9 mouse cellular contexts compared by ENCODE assay signal in genomic region chr9:107984052-107984753, GRCm38 (mm10). TPM values are rescaled to one million over a fixed set of nuclear protein-coding genes. Genes with fewer than 3 reads are reported as not detected.
DNase-seq lines count a peak whose midpoint lies in the region; ATAC-seq and TF ChIP-seq lines count a peak whose summit lies in the region.
"Had no signal": no experiment of that assay in that cellular context is flagged by ENCODE, and none has a peak within 500 bp of the region (broad histone marks: within the 10 kb centered on the region; RNA-seq: fewer than 3 reads in every experiment).

No protein-coding gene starts in this region.

- 38% methylated on average over 19 of the region's 19 CpGs for WGBS in embryonic facial prominence, embryonic 10.5 days
- 58% methylated on average over 19 of the region's 19 CpGs for WGBS in hindbrain, embryonic 12.5 days
- 37% methylated on average over 19 of the region's 19 CpGs for WGBS in liver, postnatal 0 days (ENCODE audit: insufficient replicate concordance)

- peaks cover 7% of the 10 kb centered on the region; the same call in 1 of the 2 replicates for H3K36me3 ChIP-seq in embryonic facial prominence, embryonic 10.5 days (replicated peaks)
- H3K36me3 ChIP-seq in hindbrain, embryonic 12.5 days: no peaks in the 10 kb centered on the region
- peaks cover 47% of the 10 kb centered on the region for H3K36me3 ChIP-seq in liver, postnatal 0 days (replicated peaks; ENCODE audit: insufficient read depth, low read length)

- peaks cover 12% of the 10 kb centered on the region; the same call in 1 of the 2 replicates for H3K27me3 ChIP-seq in embryonic facial prominence, embryonic 10.5 days (replicated peaks; ENCODE audit: low read depth, poor library complexity, severe bottlenecking)
- H3K27me3 ChIP-seq in hindbrain, embryonic 12.5 days: peaks cover 24% of the 10 kb centered on the region
- H3K27me3 ChIP-seq in liver, postnatal 0 days (ENCODE audit: insufficient read depth, low read length): no peaks in the 10 kb centered on the region

- peak overlapping the region; percentile 89 for H3K27ac ChIP-seq in gastrocnemius, adult 2 months
- peak overlapping the region; percentile 95 for H3K27ac ChIP-seq in embryonic facial prominence, embryonic 10.5 days (replicated peaks)
- peak overlapping the region; percentile 82 for H3K27ac ChIP-seq in hindbrain, embryonic 12.5 days
- H3K27ac ChIP-seq in liver, postnatal 0 days (ENCODE audit: low read depth): peak overlapping the region; percentile 95

- peak; percentile 34 for DNase-seq in gastrocnemius, adult 2 months
- DNase-seq in gastrocnemius, postnatal 36 days: no peak
- DNase-seq in embryonic facial prominence, embryonic 10.5 days (ENCODE audit: low spot score): peak; percentile 42
- DNase-seq in liver, postnatal 0 days: peak; percentile 33
- no peak for DNase-seq in gastrocnemius, postnatal 25 days
- no peak for DNase-seq in ovary, postnatal 10 days (ENCODE audit: low spot score)

- H3K9ac ChIP-seq in hindbrain, embryonic 12.5 days: peak overlapping the region; percentile 68
- peak overlapping the region; percentile 83 for H3K9ac ChIP-seq in liver, postnatal 0 days (replicated peaks)

- H3K9me3 ChIP-seq in embryonic facial prominence, embryonic 10.5 days: no peaks in the 10 kb centered on the region
- H3K9me3 ChIP-seq in hindbrain, embryonic 12.5 days (replicated peaks): no peaks in the 10 kb centered on the region
- H3K9me3 ChIP-seq in liver, postnatal 0 days (ENCODE audit: low read length): no peaks in the 10 kb centered on the region

- H3K4me3 ChIP-seq in gastrocnemius, adult 2 months: peak overlapping the region; percentile 73
- peak overlapping the region; percentile 81 for H3K4me3 ChIP-seq in embryonic facial prominence, embryonic 10.5 days
- peak overlapping the region; percentile 62 for H3K4me3 ChIP-seq in hindbrain, embryonic 12.5 days
- peak overlapping the region; percentile 63 for H3K4me3 ChIP-seq in liver, postnatal 0 days (ENCODE audit: low read depth, low read length)

- TF ChIP-seq EP300 in liver, postnatal 0 days (IDR thresholded peaks at IDR 0.05; ENCODE audit: low read depth): no peak

- intact Hi-C loops in gastrocnemius, adult 2 months (cut with DNase I): loop anchor here (2.0 kb wide), 1 partner anchor 69 kb away; the partner anchor contains the start of gene Amigo3
- intact Hi-C loops in gastrocnemius, postnatal 36 days (cut with DNase I): no loop called here

- ATAC-seq in hindbrain, embryonic 12.5 days (ENCODE audit: low FRiP score): no peak
- no peak for ATAC-seq in liver, postnatal 0 days
- ATAC-seq in megakaryocyte-erythroid progenitor cell, adult 5-6 weeks (replicated peaks; ENCODE audit: low FRiP score, low TSS enrichment, poor library complexity, severe bottlenecking): no peak

- TF ChIP-seq CTCF in gastrocnemius, adult 2 months (IDR thresholded peaks at IDR 0.05): no peak
- TF ChIP-seq CTCF in liver, postnatal 0 days (IDR thresholded peaks at IDR 0.05; ENCODE audit: low read depth): no peak

- H3K4me2 ChIP-seq in hindbrain, embryonic 12.5 days (replicated peaks): peak overlapping the region; percentile 84
- peak overlapping the region; percentile 87 for H3K4me2 ChIP-seq in liver, postnatal 0 days (ENCODE audit: low read depth, low read length)

- peaks cover 89% of the 10 kb centered on the region for H3K4me1 ChIP-seq in embryonic facial prominence, embryonic 10.5 days
- H3K4me1 ChIP-seq in hindbrain, embryonic 12.5 days: peaks cover 41% of the 10 kb centered on the region
- peaks cover 57% of the 10 kb centered on the region for H3K4me1 ChIP-seq in liver, postnatal 0 days (ENCODE audit: insufficient read depth)

RNA-seq across cellular contexts. Expression of gene Gm20661, which starts 1.3 kb away (rescaled TPM):
- total RNA-seq in gastrocnemius, adult 2 months (2021): not detected
- not detected for total RNA-seq in gastrocnemius, postnatal 36 days (2021)
- 2.9 and 4.4 TPM in 2 replicates for polyA plus RNA-seq in embryonic facial prominence, embryonic 10.5 days (2016; fragmentation: Nextera tagmentation; extraction: Ambion mirVana)
- polyA plus RNA-seq in hindbrain, embryonic 12.5 days (2016; fragmentation: Nextera tagmentation; extraction: Ambion mirVana): 3.2 and 3.3 TPM in 2 replicates
- polyA plus RNA-seq in liver, postnatal 0 days (2015; fragmentation: Nextera tagmentation; extraction: Ambion mirVana): 0.12 and 0.31 TPM in 2 replicates
- total RNA-seq in megakaryocyte-erythroid progenitor cell, adult 5-6 weeks (2014; fragmentation: Nextera tagmentation): not detected in 2 replicates
- 0.42 TPM in 1 of 2 replicates, not detected in the other for total RNA-seq in megakaryocyte-erythroid progenitor cell, adult 5-6 weeks (2017)
- total RNA-seq in gastrocnemius, postnatal 25 days (2021): not detected
- polyA plus RNA-seq: C2C12 had no signal

RNA-seq across cellular contexts. Expression of gene Inka1, which starts 1.5 kb away (rescaled TPM):
- 1 to 10 TPM; 1.1 to 3.2 TPM for total RNA-seq in gastrocnemius, adult 2 months (2021)
- 1 to 10 TPM; 1.6 to 2.8 TPM for total RNA-seq in gastrocnemius, postnatal 36 days (2021)
- 99.3 and 112 TPM in 2 replicates for polyA plus RNA-seq in embryonic facial prominence, embryonic 10.5 days (2016; fragmentation: Nextera tagmentation; extraction: Ambion mirVana)
- 51.0 and 52.6 TPM in 2 replicates for polyA plus RNA-seq in hindbrain, embryonic 12.5 days (2016; fragmentation: Nextera tagmentation; extraction: Ambion mirVana)
- polyA plus RNA-seq in liver, postnatal 0 days (2015; fragmentation: Nextera tagmentation; extraction: Ambion mirVana): 28.5 and 30.6 TPM in 2 replicates
- total RNA-seq in megakaryocyte-erythroid progenitor cell, adult 5-6 weeks (2014; fragmentation: Nextera tagmentation): 23.1 and 29.7 TPM in 2 replicates
- total RNA-seq in megakaryocyte-erythroid progenitor cell, adult 5-6 weeks (2017): 28.6 and 47.3 TPM in 2 replicates
- 1 to 10 TPM; 2.8 to 3.1 TPM for total RNA-seq in gastrocnemius, postnatal 25 days (2021)

RNA-seq across cellular contexts. Expression of gene Cdhr4, which starts 8.1 kb away (rescaled TPM):
- under 1 TPM in 1 of 2 experiments, not detected in 1; 0.42 TPM for total RNA-seq in gastrocnemius, adult 2 months (2021)
- total RNA-seq in gastrocnemius, postnatal 36 days (2021): under 1 TPM in 1 of 2 experiments, not detected in 1; 0.17 TPM
- 4.6 and 6.5 TPM in 2 replicates for polyA plus RNA-seq in embryonic facial prominence, embryonic 10.5 days (2016; fragmentation: Nextera tagmentation; extraction: Ambion mirVana)
- 5.5 and 5.7 TPM in 2 replicates for polyA plus RNA-seq in hindbrain, embryonic 12.5 days (2016; fragmentation: Nextera tagmentation; extraction: Ambion mirVana)
- polyA plus RNA-seq in liver, postnatal 0 days (2015; fragmentation: Nextera tagmentation; extraction: Ambion mirVana): 0.75 and 1.1 TPM in 2 replicates
- total RNA-seq in megakaryocyte-erythroid progenitor cell, adult 5-6 weeks (2014; fragmentation: Nextera tagmentation): 0.37 TPM in 1 of 2 replicates, not detected in the other
- 0.88 TPM in 1 of 2 replicates, not detected in the other for total RNA-seq in megakaryocyte-erythroid progenitor cell, adult 5-6 weeks (2017)
- under 1 TPM; 0.43 to 0.48 TPM for total RNA-seq in gastrocnemius, postnatal 25 days (2021)
- polyA plus RNA-seq: C2C12 had no signal

RNA-seq across cellular contexts. Expression of gene Uba7, which starts 8.9 kb away (rescaled TPM):
- 1 to 10 TPM; 2.3 to 3.1 TPM for total RNA-seq in gastrocnemius, adult 2 months (2021)
- 1 to 10 TPM; 2.7 to 3.3 TPM for total RNA-seq in gastrocnemius, postnatal 36 days (2021)
- 10.3 and 11.9 TPM in 2 replicates for polyA plus RNA-seq in embryonic facial prominence, embryonic 10.5 days (2016; fragmentation: Nextera tagmentation; extraction: Ambion mirVana)
- polyA plus RNA-seq in hindbrain, embryonic 12.5 days (2016; fragmentation: Nextera tagmentation; extraction: Ambion mirVana): 11.5 and 12.7 TPM in 2 replicates
- 32.0 and 33.2 TPM in 2 replicates for polyA plus RNA-seq in liver, postnatal 0 days (2015; fragmentation: Nextera tagmentation; extraction: Ambion mirVana)
- total RNA-seq in megakaryocyte-erythroid progenitor cell, adult 5-6 weeks (2014; fragmentation: Nextera tagmentation): 111 and 114 TPM in 2 replicates
- total RNA-seq in megakaryocyte-erythroid progenitor cell, adult 5-6 weeks (2017): 17.7 and 30.3 TPM in 2 replicates
- total RNA-seq in gastrocnemius, postnatal 25 days (2021): 1 to 10 TPM; 2.4 to 2.8 TPM

RNA-seq across cellular contexts. Expression of gene Gm20662, which starts 11.9 kb away (rescaled TPM):
- not detected for total RNA-seq in gastrocnemius, adult 2 months (2021)
- total RNA-seq in gastrocnemius, postnatal 36 days (2021): not detected
- polyA plus RNA-seq in embryonic facial prominence, embryonic 10.5 days (2016; fragmentation: Nextera tagmentation; extraction: Ambion mirVana): 0.41 and 0.52 TPM in 2 replicates
- 0.13 TPM in 1 of 2 replicates, not detected in the other for polyA plus RNA-seq in hindbrain, embryonic 12.5 days (2016; fragmentation: Nextera tagmentation; extraction: Ambion mirVana)
- 0.07 TPM in 1 of 2 replicates, not detected in the other for polyA plus RNA-seq in liver, postnatal 0 days (2015; fragmentation: Nextera tagmentation; extraction: Ambion mirVana)
- total RNA-seq in megakaryocyte-erythroid progenitor cell, adult 5-6 weeks (2014; fragmentation: Nextera tagmentation): not detected in 2 replicates
- total RNA-seq in megakaryocyte-erythroid progenitor cell, adult 5-6 weeks (2017): not detected in 2 replicates
- total RNA-seq in gastrocnemius, postnatal 25 days (2021): not detected

Comparison
In these comparisons a context has a peak if more than half of its experiments do, and no peak if none do; other contexts are left out.
1. DNase-seq: peak in gastrocnemius, adult 2 months (single experiment), embryonic facial prominence, embryonic 10.5 days (single experiment) and liver, postnatal 0 days (single experiment); none in gastrocnemius, postnatal 36 days (0 of 2), gastrocnemius, postnatal 25 days (single experiment) and ovary, postnatal 10 days (single experiment).
2. RNA of gene Inka1, which starts 1.5 kb away (total RNA-seq): 23.1 to 47.3 TPM in megakaryocyte-erythroid progenitor cell, adult 5-6 weeks; 1.1 to 3.2 TPM in gastrocnemius, adult 2 months, 2.8 to 3.1 TPM in gastrocnemius, postnatal 25 days and 1.6 to 2.8 TPM in gastrocnemius, postnatal 36 days; every median in the first group is over 4 times any median in the second.
3. Peak in every context shown above with its lines, with median percentiles within 50 percentile points of each other: H3K27ac ChIP-seq and H3K4me3 ChIP-seq.